Mouse (Mus musculus) intestine, postnatal 0 days (tissue): ENCODE results near the gene Togaram2. TPM values are rescaled to one million over a fixed set of nuclear protein-coding genes. Genes with fewer than 3 reads are reported as not detected.

ENCODE experiments used
- ATAC-seq: fragments of 200-750 bp; cut with Nextera tagmentation; 2 replicates; pipeline ENCODE4 v1.8.0; 2017; ENCODE audit warnings: mild to moderate bottlenecking, moderate TSS enrichment, moderate library complexity
- H3K27ac ChIP-seq: fragments of 300-500 bp; sonication (generic); 2 replicates; pipeline ENCODE4 v1.5.1; 2014; ENCODE audit warnings: mild to moderate bottlenecking, low read depth, low read length, moderate library complexity
- H3K27me3 ChIP-seq: fragments of 300-500 bp; sonication (generic); replicated peaks from 2 replicates; pipeline ENCODE4 v1.6.1; 2014; ENCODE audit warnings: low read length, mixed read lengths; ENCODE audit not compliant: control insufficient read depth, insufficient read depth
- H3K36me3 ChIP-seq: fragments of 300-500 bp; sonication (generic); 2 replicates; pipeline ENCODE4 v1.6.1; 2014; ENCODE audit warnings: mild to moderate bottlenecking, moderate library complexity; ENCODE audit not compliant: control insufficient read depth, insufficient read depth
- H3K4me1 ChIP-seq: fragments of 300-500 bp; sonication (generic); replicated peaks from 2 replicates; pipeline ENCODE4 v1.6.1; 2014; ENCODE audit warnings: antibody characterized with exemption, low read length, mixed read lengths; ENCODE audit not compliant: control insufficient read depth, insufficient read depth
- H3K4me2 ChIP-seq: fragments of 300-500 bp; sonication (generic); replicated peaks from 2 replicates; pipeline ENCODE4 v1.6.1; 2014; ENCODE audit warnings: low read depth, mild to moderate bottlenecking, moderate library complexity
- H3K4me3 ChIP-seq: fragments of 300-500 bp; sonication (generic); 2 replicates; pipeline ENCODE4 v1.5.1; 2014; ENCODE audit warnings: low read depth, low read length
- H3K9ac ChIP-seq: fragments of 300-500 bp; sonication (generic); 2 replicates; pipeline ENCODE4 v1.6.1; 2014; ENCODE audit warnings: mild to moderate bottlenecking, low read depth, low read length
- H3K9me3 ChIP-seq: fragments of 300-500 bp; sonication (generic); 2 replicates; pipeline ENCODE4 v1.6.1; 2016; ENCODE audit warnings: mixed run types; ENCODE audit not compliant: control insufficient read depth
- CTCF ChIP-seq: sonication (generic); IDR thresholded peaks from 2 replicates; pipeline ENCODE4 v1.5.1; 2016; ENCODE audit warnings: low read depth, mild to moderate bottlenecking, control low read depth, antibody characterized with exemption, moderate library complexity
- WGBS: fragments of 180-500 bp; shearing (Covaris S2); extraction: QIAGEN DNeasy Blood & Tissue Kit; methylation state at CpG from one replicate; pipeline ENCODE4 v1.1.7; 2014; 5-methylcytosine and 5-hydroxymethylcytosine counted together
- polyA plus RNA-seq: library from polyadenylated mRNA; unstranded; fragments of >200 nt; fragmentation: Nextera tagmentation; extraction: Ambion mirVana; gene quantifications from 2 replicates; pipeline ENCODE4 v1.2.1, GENCODE M21; 2015

Togaram2 gene
- polyA plus RNA-seq, 1 experiment from 2014 or later = 0.07 TPM

DNA sequence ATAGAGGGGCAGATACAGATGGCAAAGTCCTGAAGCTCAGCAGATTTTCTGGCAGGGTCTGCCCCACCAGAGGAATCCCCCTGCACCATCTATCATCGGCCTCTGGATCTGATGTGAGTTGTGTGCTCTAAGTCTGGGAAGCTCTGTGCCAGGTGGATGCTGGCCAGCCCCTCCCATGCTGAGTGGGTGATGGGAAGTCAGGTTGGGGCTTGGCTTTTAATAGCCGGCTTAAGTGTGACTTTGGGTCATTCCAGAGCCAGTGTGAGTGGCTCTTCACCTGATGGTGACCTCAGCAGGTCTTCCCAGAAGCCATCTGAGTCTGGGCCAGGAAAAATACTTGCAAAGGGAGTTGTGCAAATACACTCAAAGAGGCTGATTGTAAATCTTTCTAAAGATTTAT lies 57.6 kb downstream of the Togaram2 start:
- WGBS = 41% methylated on average over 2 of the region's 2 CpGs
- H3K4me1 ChIP-seq = no peaks in the 10 kb centered on the region

DNA sequence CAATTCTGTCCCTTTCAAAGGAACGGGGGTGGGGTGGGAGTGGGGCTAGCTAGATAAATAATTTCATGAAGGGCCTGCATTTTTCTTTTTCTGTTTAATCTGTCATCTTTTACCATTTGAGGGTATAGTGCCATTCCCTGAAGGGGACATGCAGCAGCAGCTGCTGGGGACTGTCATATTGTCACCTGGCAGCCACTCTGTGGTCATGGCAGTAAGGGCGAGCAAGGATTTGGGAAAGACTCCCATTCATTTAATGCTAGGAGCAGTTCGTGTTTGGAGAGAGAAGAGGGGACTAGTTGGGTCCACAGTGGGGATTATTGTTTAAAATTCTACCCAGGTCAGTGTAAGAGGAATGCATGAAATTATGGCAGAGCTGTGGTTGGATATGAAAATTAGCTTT lies 63.4 kb downstream of the Togaram2 start:
- H3K36me3 ChIP-seq = no peaks in the 10 kb centered on the region
- H3K4me2 ChIP-seq = no peak overlapping the region
- H3K9ac ChIP-seq = no peak overlapping the region
- H3K9me3 ChIP-seq = no peaks in the 10 kb centered on the region
- no peak for TF ChIP-seq CTCF
- no peak overlapping the region for H3K27ac ChIP-seq
- no peaks in the 10 kb centered on the region for H3K4me1 ChIP-seq
- no peaks in the 10 kb centered on the region for H3K27me3 ChIP-seq
- H3K4me3 ChIP-seq = no peak overlapping the region
- 48% methylated on average over 3 of the region's 3 CpGs for WGBS
- no peak for ATAC-seq

More for the DNA sequence above, 57.6 kb downstream of the Togaram2 start:
- Histone ChIP-seq H3K36me3 (no peaks in the 10 kb centered on the region), H3K27ac (no peak overlapping the region), H3K9ac (no peak overlapping the region), H3K9me3 (no peaks in the 10 kb centered on the region), H3K27me3 (no peaks in the 10 kb centered on the region), H3K4me2 (no peak overlapping the region), H3K4me3 (no peak overlapping the region)
- TF ChIP-seq CTCF = no peak
- no peak for ATAC-seq

DNA sequence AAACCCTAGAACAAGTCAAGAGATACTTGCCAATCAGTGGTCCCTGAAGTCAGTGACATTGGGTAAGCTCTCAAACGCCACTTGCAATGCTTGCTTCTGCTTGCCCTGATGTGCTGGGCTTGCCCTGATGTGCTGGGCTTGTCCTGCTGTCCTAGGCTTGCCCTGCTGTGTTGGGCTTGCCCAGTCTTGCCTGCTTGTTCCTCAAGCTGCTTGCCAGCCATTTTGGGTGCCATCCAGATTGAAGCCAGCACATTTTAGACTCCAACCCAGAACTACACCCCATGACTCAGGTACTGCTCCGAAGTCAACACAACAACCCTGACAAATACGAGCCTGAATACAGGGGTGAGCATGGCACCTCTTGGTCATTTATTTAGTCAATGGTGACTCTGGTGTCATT lies 69.1 kb downstream of the Togaram2 start:
- Histone ChIP-seq H3K4me1 (no peaks in the 10 kb centered on the region), H3K9ac (no peak overlapping the region), H3K36me3 (no peaks in the 10 kb centered on the region), H3K27me3 (no peaks in the 10 kb centered on the region), H3K4me2 (no peak overlapping the region), H3K4me3 (no peak overlapping the region), H3K9me3 (no peaks in the 10 kb centered on the region), H3K27ac (no peak overlapping the region)
- no peak for ATAC-seq
- 82% methylated on average over 3 of the region's 3 CpGs for WGBS
- no peak for TF ChIP-seq CTCF

DNA sequence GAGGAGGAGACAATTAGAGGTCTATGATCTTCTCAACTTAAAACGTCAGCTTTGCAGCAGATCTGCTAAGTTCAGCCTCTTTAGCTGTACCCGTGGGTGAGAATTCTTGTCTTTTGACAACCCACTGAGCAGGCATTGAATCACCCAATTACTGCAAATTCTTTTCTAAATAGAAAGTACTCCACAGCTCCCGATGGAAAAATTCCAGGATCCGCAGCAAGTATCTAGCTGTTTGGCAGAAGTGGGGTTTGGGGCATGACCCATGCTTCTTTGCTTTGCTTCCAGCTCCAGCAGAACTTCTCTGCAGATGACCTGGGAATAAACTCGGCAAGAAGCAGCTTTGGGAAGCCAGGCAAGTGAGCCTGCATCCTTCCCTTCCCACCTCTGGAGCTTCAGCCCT lies 69.9 kb downstream of the Togaram2 start:
- Histone ChIP-seq H3K9ac (no peak overlapping the region), H3K36me3 (no peaks in the 10 kb centered on the region), H3K27ac (no peak overlapping the region), H3K4me3 (no peak overlapping the region), H3K27me3 (no peaks in the 10 kb centered on the region), H3K9me3 (no peaks in the 10 kb centered on the region), H3K4me2 (no peak overlapping the region), H3K4me1 (no peaks in the 10 kb centered on the region)
- TF ChIP-seq CTCF = no peak
- WGBS = 38% methylated on average over 5 of the region's 5 CpGs
- ATAC-seq = no peak

DNA sequence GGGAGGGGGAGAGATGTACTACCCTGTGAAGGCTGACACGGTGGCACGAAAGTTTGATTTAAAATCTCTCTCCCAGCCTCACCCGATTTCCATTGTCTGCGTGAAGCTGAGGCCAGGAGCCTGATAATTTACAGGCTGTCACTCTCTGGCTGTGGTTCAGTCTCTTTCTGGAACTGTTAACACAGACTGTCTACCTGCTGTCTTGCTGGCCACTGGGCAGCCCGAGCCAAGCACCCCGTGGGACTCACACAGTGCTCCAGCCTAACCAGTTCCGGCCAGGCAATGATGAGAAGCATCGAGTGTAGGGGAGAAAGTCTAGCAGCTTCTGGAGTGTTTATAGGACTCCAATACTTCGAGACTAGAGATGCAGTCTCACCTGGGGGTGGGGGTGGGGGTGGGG lies 73.1 kb downstream of the Togaram2 start:
- Histone ChIP-seq H3K4me1 (no peaks in the 10 kb centered on the region), H3K4me2 (no peak overlapping the region), H3K9me3 (no peaks in the 10 kb centered on the region), H3K36me3 (no peaks in the 10 kb centered on the region), H3K9ac (no peak overlapping the region), H3K4me3 (no peak overlapping the region), H3K27ac (no peak overlapping the region), H3K27me3 (0 out of 2 replicates have a peak, but pooled peaks cover 4% of the 10 kb centered on the region)
- no peak for ATAC-seq
- 71% methylated on average over 9 of the region's 9 CpGs for WGBS
- no peak for TF ChIP-seq CTCF

DNA sequence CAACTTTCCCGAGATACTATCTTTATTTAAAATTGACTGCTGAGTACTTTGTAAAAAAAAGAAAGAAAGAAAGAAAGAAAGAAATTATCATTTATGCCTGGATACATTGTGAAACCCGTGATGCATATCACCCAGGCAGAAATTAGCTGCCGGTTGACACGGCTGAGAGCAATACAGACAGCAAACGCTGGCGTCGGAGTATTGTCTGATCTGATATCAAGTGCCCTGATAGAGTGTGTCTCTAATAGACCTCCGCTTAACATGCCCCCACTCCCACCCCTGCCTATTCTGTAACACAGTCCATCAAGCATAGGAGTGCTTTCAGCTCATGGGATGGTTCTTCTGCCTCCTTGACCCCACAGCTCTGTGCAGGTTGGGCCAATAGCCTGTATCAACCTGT lies 74.5 kb downstream of the Togaram2 start:
- H3K4me2 ChIP-seq = no peak overlapping the region
- H3K4me3 ChIP-seq = no peak overlapping the region
- no peaks in the 10 kb centered on the region for H3K4me1 ChIP-seq
- H3K27me3 ChIP-seq = 0 out of 2 replicates have a peak, but pooled peaks cover 4% of the 10 kb centered on the region
- no peaks in the 10 kb centered on the region for H3K36me3 ChIP-seq
- TF ChIP-seq CTCF = no peak
- 72% methylated on average over 8 of the region's 8 CpGs for WGBS
- no peaks in the 10 kb centered on the region for H3K9me3 ChIP-seq
- no peak overlapping the region for H3K9ac ChIP-seq
- no peak for ATAC-seq
- H3K27ac ChIP-seq = no peak overlapping the region

DNA sequence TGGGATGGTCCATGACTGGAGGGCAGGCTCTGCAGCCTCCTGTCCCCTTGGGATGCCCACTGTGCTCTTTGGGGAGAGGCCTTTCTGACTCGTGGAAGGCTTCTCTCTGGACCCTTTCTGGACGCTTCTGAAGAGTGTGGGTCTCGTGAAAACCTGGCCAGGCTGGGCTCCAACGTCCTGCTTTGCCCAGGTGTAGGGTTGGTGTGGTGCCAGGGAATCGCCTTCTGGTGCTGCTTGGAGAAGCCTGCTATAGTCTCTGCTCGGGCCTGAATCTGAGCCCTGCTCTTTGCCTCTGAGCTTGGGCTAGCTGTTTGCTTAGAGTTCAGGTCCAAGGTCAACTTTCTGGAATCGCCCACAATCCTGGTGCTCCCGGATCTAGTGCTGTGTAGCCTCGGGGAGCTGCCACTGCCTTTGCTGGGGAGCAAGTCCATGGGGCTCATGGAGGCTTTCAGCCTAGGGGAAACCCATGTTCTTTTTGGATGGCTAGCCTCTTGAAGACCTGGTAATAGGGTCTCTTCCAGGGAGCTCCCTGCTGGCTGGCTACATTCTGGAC lies 76.6 kb downstream of the Togaram2 start:
- H3K27ac ChIP-seq = no peak overlapping the region
- no peaks in the 10 kb centered on the region for H3K36me3 ChIP-seq
- no peak overlapping the region for H3K4me3 ChIP-seq
- H3K9me3 ChIP-seq = no peaks in the 10 kb centered on the region
- 0 out of 2 replicates have a peak, but pooled peaks cover 4% of the 10 kb centered on the region for H3K27me3 ChIP-seq
- H3K4me2 ChIP-seq = no peak overlapping the region
- TF ChIP-seq CTCF = no peak
- H3K9ac ChIP-seq = no peak overlapping the region
- 59% methylated on average over 9 of the region's 9 CpGs for WGBS
- no peak for ATAC-seq
- H3K4me1 ChIP-seq = no peaks in the 10 kb centered on the region
